Mouse (Mus musculus): ENCODE results near the gene Tmem262.

GRCm38 (mm10) chr19:6073889-6074288, 5.9 kb upstream of the Tmem262 start:
- TF ChIP-seq CTCF (IDR thresholded peaks at IDR 0.05; ENCODE audit: insufficient read depth, low read length): no peak
- TF ChIP-seq POLR2A (IDR thresholded peaks at IDR 0.05; ENCODE audit: borderline replicate concordance, extremely low read depth, low read depth, low read length): no peak

Measured in lung, adult 2 months (tissue).